Mouse (Mus musculus) inflammation-experienced regulatory T-cells (primary cell): ENCODE data around the gene Gss. TPM values are rescaled to one million over a fixed set of nuclear protein-coding genes. Genes with fewer than 3 reads are reported as not detected.

Source experiments
- polyA plus RNA-seq, 2 experiments: library from polyadenylated mRNA; unstranded; fragments of 100-300 nt; shearing (Covaris generic); gene quantifications; one replicate each; pipeline ENCODE4 v1.2.1; 2017

Gss gene
- 10 to 100 TPM; 11.9 to 16.4 TPM for polyA plus RNA-seq

GRCm38 (mm10) chr2:155592137-155592853 lies at the start of gene Gss:
TSS of gene Gss (minus strand) at chr2:155592810.

GRCm38 (mm10) chr2:155610978-155611377 lies 18.4 kb upstream of the Gss start, which contains the start of gene Myh7b:
TSS of gene Myh7b (plus strand) at chr2:155611212.

GRCm38 (mm10) chr2:155517455-155518423 lies 74.9 kb downstream of the Gss start, which contains the start of the genes Acss2 and Ggt7:
TSS of gene Acss2 (plus strand) at chr2:155517948.
TSS of gene Ggt7 (minus strand) at chr2:155518237.

Other genes with a start within 250 kb of the Gss start
- 10 to 100 TPM; 48.8 to 52.6 TPM for gene Pigu, start 235.4 kb downstream of the Gss start, polyA plus RNA-seq
- gene Trp53inp2, start 211.8 kb downstream of the Gss start, polyA plus RNA-seq = 1 to 10 TPM; 4.1 to 6.1 TPM
- gene Ncoa6, start 118.9 kb downstream of the Gss start, polyA plus RNA-seq = 10 to 100 TPM; 21.2 to 26.7 TPM
- gene Acss2, start 74.9 kb downstream of the Gss start, polyA plus RNA-seq = 100 to 1,000 TPM in 1 of 2 experiments, 10 to 100 TPM in 1; 45.2 to 113 TPM
- gene Ggt7, start 74.6 kb downstream of the Gss start, polyA plus RNA-seq = 10 to 100 TPM in 1 of 2 experiments, 1 to 10 TPM in 1; 5.3 to 15.9 TPM
- gene Myh7b, start 18.4 kb upstream of the Gss start, polyA plus RNA-seq = 1 to 10 TPM in 1 of 2 experiments, under 1 TPM in 1; 0.13 to 1.1 TPM
- 100 to 1,000 TPM; 213 to 244 TPM for gene Trpc4ap, start 99.6 kb upstream of the Gss start, polyA plus RNA-seq
- 10 to 100 TPM; 66.8 to 69.6 TPM for gene Edem2, start 136.7 kb upstream of the Gss start, polyA plus RNA-seq
- not detected for gene Gm17581, start 143.1 kb upstream of the Gss start, polyA plus RNA-seq
- under 1 TPM; 0.10 to 0.64 TPM for gene Procr, start 158.3 kb upstream of the Gss start, polyA plus RNA-seq
- under 1 TPM; 0.31 to 0.62 TPM for gene Mmp24, start 182.5 kb upstream of the Gss start, polyA plus RNA-seq
- gene BC029722, start 226.6 kb upstream of the Gss start, polyA plus RNA-seq = 10 to 100 TPM; 53.4 to 57.3 TPM
- gene Eif6, start 234.1 kb upstream of the Gss start, polyA plus RNA-seq = 100 to 1,000 TPM; 181 to 215 TPM
- gene Fam83c, start 242.0 kb upstream of the Gss start, polyA plus RNA-seq = under 1 TPM in 1 of 2 experiments, not detected in 1; 0.04 TPM